Mouse (Mus musculus) adrenal gland, adult 18-20 months (tissue): ENCODE data around the gene Mmp17. TPM values are rescaled to one million over a fixed set of nuclear protein-coding genes. Genes with fewer than 3 reads are reported as not detected.
"Not testable (repeated sequence)": the region's sequence is repeated elsewhere in the genome, so short reads cannot be mapped to it uniquely, and the experiment has no call there.

Experiments
- DNase-seq, 2 experiments: peaks; one replicate each; pipeline ENCODE4 v3.0.0; 2021 to 2022; ENCODE audit warnings: low spot score in 2 of 2
- total RNA-seq, 2 experiments: library from RNA; stranded (reverse); gene quantifications; 1 replicate in 1 of 2; 2 replicates in 1 of 2; pipeline ENCODE4 v1.2.3; 2021

Gene Mmp17
- total RNA-seq, 2 experiments from 2014 or later = 1.4 to 1.5 TPM

GRCm38 (mm10) chr5:129586471-129586870 lies 2.5 kb downstream of the Mmp17 start:
- DNase-seq = no peak

GRCm38 (mm10) chr5:129590915-129591314 lies 6.9 kb downstream of the Mmp17 start:
- DNase-seq = no peak

DNA sequence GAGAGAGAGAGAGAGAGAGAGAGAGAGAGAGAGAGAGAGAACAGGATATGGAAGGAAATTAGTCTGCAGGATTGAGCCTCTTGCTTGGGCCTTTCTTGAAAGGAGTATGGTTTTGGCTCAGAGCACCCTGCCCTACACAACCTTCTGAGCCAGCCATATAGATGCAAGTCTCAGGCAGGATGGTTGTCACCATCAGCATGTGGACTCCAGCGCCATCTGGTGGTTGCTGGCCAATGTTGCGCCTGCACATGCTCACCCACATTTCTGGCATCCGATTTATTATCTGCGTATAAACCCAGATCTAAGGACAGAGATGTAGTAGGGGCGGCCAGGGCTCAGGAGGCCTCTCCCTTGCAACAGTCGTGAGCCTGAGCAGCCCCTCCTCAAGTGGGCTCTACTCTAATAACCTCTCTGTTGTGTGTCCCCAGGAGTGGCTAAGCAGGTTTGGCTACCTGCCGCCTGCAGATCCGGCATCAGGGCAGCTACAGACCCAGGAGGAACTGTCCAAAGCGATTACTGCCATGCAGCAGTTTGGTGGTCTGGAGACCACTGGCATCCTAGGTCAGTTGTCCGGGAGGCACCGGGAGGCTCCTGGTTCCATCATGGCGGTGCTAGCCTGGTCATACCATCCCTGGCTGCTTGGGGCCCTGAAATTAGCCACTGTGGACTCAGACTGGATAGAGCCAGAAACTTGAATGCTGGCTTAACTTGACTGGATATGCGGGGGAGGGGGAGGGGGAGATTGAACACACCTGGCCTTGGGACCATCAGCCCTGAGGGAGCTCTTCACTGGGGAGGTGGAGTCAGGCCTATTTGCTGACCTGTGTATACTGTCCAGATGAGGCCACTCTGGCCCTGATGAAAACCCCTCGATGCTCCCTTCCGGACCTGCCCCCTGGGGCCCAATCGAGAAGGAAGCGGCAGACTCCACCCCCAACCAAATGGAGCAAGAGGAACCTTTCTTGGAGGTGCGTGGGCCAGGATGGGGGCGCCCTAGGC lies 10.4 kb downstream of the Mmp17 start:
- peak; percentile 85 to 87 for DNase-seq

GRCm38 (mm10) chr5:129602071-129602487 lies 18.1 kb downstream of the Mmp17 start:
- no peak for DNase-seq

GRCm38 (mm10) chr5:129607476-129607875 lies 23.5 kb downstream of the Mmp17 start:
- no peak for DNase-seq

DNA sequence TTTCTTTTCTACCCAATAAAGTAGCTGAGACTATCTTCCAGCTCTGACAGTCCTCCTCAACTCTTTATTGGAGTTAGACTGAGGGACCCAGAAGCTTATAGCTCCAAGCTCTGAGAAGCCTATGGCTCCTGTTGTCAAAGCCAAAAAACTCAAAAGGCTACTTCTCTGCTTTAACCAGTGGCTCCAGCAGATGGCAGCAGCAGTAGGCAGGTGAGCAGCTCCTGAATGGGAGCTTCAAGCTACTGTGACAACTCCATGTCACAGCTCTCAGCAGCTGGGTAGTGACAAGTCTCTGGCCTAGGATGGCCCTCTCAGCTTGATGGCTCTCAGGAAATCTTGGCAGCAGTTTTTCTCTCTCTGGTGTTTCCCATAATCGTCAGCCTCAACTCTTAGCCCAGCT lies 27.1 kb downstream of the Mmp17 start:
- peak; percentile 60 for DNase-seq

DNA sequence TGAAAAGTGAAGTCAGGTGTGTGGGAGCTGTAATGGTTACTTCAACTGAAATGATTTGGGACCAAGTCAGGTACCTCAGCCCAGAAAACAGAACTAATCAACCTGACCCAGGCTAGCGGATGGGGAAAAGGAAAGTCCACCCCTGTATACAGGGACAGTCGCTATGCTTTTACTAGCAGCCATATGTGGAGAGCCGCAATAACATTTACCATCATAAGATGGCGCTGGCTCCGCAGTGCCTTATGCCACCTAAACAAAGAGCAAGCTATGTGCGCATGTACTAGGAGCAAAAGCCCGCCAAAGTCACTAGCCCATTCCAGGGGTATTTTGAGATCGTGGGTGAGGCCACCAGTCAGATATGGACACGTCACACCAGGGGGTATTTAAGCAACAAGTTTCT lies 36.6 kb downstream of the Mmp17 start:
- not testable (repeated sequence) for DNase-seq

DNA sequence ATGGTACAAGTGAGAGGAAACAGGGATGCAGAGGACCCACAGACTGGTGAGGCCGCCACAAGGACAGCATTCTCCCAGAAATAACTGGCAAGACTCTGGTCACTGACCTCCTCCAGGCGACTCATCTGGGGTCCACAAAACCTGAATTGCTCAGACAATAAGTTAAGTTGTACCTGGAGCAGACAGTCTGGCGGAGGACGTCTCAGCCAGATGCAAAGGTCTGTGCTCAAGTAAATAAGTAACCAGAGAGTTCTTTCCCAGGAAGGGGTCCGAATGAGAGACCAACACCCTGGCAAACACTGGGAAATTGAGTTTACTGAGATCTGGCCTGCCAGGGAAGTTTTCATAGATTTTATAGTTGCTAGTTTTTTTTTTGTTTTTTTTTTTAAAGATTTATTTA lies 37.4 kb downstream of the Mmp17 start:
- DNase-seq = no peak

DNA sequence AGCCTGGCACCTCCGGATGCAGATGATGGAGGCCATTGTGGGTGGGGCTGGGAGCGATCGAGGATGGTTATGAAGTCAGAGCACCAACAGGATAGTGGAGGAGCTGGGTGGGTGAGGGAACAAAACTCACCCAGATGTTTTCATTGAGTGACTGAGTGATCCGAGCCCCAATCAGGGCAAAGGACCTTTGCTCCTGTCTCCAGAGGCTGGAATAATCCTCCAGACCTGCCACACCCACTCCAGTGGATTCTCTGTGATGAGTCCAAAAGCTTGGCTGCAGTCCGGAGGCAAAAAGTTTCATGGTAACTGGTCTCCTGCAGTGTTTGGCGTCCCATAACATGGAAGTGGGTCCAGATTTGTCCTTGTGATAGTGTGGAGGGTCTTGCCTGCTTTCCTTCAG lies 42.1 kb downstream of the Mmp17 start:
- no peak for DNase-seq

DNA sequence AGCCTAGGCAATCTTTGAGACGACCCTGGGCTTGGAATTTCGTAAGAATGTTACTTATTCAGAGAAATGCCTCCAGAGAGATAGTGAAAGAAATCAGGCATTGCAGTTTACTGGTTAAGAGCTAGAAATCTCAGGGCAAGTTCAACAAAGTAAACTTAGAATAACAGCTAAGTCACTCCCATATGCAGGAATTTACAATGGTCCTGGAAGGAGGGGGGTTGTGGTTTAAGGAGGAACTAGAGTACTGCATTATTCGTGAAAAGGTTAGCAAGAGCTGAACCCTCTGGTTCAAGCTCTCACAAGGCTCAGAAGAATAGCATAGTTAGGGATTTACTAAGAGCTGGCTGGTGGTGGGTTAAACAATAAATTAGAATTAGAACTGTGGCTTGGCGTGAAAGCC lies 42.6 kb downstream of the Mmp17 start:
- not testable (repeated sequence) for DNase-seq

GRCm38 (mm10) chr5:129632270-129633250 lies 48.6 kb downstream of the Mmp17 start:
- not testable (repeated sequence) for DNase-seq

DNA sequence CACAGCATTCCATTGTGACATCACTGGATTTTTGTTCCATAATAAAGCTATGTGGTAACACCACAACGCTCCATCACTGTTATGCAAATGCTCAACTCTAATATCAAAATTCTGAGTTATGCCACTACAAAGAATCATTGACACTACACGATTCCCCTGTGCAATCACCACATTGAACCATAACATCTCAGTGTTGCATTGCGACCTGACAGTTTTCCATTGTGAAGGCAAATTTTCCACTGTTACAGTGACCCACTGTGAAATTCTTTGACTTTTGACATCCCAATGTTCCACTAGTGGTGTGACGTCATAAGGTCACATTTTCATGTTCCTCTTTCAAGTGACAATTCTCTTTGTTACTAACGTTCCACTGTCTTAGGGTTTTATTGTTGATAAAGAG lies 66.9 kb downstream of the Mmp17 start:
- no peak for DNase-seq

DNA sequence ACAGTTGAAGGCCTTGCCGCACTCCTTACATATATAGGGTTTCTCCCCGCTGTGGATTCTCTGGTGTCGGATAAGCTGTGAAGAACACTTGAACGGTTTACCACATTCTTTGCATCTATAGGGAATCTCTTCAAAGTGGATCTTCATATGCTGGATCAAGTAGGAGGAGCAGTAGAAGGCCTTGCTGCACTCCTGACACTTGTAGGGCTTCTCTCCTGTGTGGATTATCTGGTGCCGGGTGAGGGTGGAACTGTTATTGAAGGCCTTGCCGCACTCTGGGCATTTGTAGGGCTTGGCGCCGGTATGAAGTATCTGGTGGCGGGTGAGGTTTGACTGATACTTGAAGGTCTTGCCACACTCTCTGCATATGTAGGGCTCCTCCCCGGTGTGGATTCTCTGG lies 73.0 kb downstream of the Mmp17 start:
- no peak for DNase-seq

GRCm38 (mm10) chr5:129657931-129658330 lies 74.0 kb downstream of the Mmp17 start:
- no peak for DNase-seq

Other genes starting within 250 kb of the Mmp17 start
- 10 to 100 TPM; 47.7 to 58.3 TPM for gene Sfswap, start 82.9 kb upstream of the Mmp17 start, total RNA-seq
- gene Zfp11, start 85.9 kb downstream of the Mmp17 start, total RNA-seq = 1 to 10 TPM; 2.3 to 2.8 TPM
- under 1 TPM; 0.23 to 0.58 TPM for gene Sept14, start 124.3 kb downstream of the Mmp17 start, total RNA-seq
- 10 to 100 TPM; 81.0 to 89.6 TPM for gene Mrps17, start 131.3 kb downstream of the Mmp17 start, total RNA-seq
- gene Nipsnap2, start 140.9 kb downstream of the Mmp17 start, total RNA-seq = 100 to 1,000 TPM; 116 to 137 TPM
- gene Psph, start 203.3 kb downstream of the Mmp17 start, total RNA-seq = 10 to 100 TPM; 22.5 to 26.0 TPM